Mouse (Mus musculus) cerebellum, adult 18-20 months (tissue): ENCODE results near the gene Olfr961.

Experiments used
- DNase-seq, 2 experiments: peaks; one replicate each; pipeline ENCODE4 v3.0.0; 2021

Gene Olfr961

GRCm38 (mm10) chr9:39644785-39645184, at the start of gene Olfr961:
Gene Olfr961, plus strand, starts transcription at chr9:39645085.
- DNase-seq, result no peak

GRCm38 (mm10) chr9:39602536-39603332, 42.2 kb upstream of the Olfr961 start:
- no peak for DNase-seq

GRCm38 (mm10) chr9:39603333-39603845, 41.5 kb upstream of the Olfr961 start:
- DNase-seq, result no peak

GRCm38 (mm10) chr9:39603999-39604453, 40.9 kb upstream of the Olfr961 start, which contains the start of gene AW551984:
Gene AW551984, minus strand, starts transcription at chr9:39604403.
- DNase-seq, result no peak

GRCm38 (mm10) chr9:39608497-39608896, 36.4 kb upstream of the Olfr961 start:
- no peak for DNase-seq

GRCm38 (mm10) chr9:39610355-39610754, 34.5 kb upstream of the Olfr961 start, which contains the start of gene Olfr148:
Gene Olfr148, plus strand, starts transcription at chr9:39610655.
- DNase-seq, result no peak

GRCm38 (mm10) chr9:39611953-39612352, 32.9 kb upstream of the Olfr961 start:
- no peak for DNase-seq

- no peak for DNase-seq
Observed at GRCm38 (mm10) chr9:39621073-39621472, 23.8 kb upstream of the Olfr961 start, which contains the start of gene Olfr960. Gene Olfr960, plus strand, starts transcription at chr9:39621373.

- no peak for DNase-seq
Observed at GRCm38 (mm10) chr9:39623783-39624182, 21.1 kb upstream of the Olfr961 start.

GRCm38 (mm10) chr9:39624711-39625110, 20.2 kb upstream of the Olfr961 start:
- no peak for DNase-seq

- no peak for DNase-seq
Observed at GRCm38 (mm10) chr9:39629069-39629468, 15.8 kb upstream of the Olfr961 start.

- DNase-seq, result no peak
Observed at GRCm38 (mm10) chr9:39633913-39634594, 10.8 kb upstream of the Olfr961 start.

GRCm38 (mm10) chr9:39647382-39647781, 2.5 kb downstream of the Olfr961 start:
- no peak for DNase-seq

GRCm38 (mm10) chr9:39654756-39655396, 10.0 kb downstream of the Olfr961 start:
- DNase-seq, result no peak

GRCm38 (mm10) chr9:39666905-39667304, 22.0 kb downstream of the Olfr961 start, which contains the start of gene Olfr963:
Gene Olfr963, plus strand, starts transcription at chr9:39667205.
- no peak for DNase-seq

GRCm38 (mm10) chr9:39669723-39670122, 24.8 kb downstream of the Olfr961 start:
- no peak for DNase-seq

- no peak for DNase-seq
Observed at GRCm38 (mm10) chr9:39674820-39675219, 29.9 kb downstream of the Olfr961 start.

- DNase-seq, result no peak
Observed at GRCm38 (mm10) chr9:39678557-39678956, 33.7 kb downstream of the Olfr961 start.

- DNase-seq, result no peak
Observed at GRCm38 (mm10) chr9:39679280-39679679, 34.4 kb downstream of the Olfr961 start.
